Mouse (Mus musculus): ENCODE results near the gene Pnpo. TPM values are rescaled to one million over a fixed set of nuclear protein-coding genes. Genes with fewer than 3 reads are reported as not detected.

The Pnpo gene
- total and polyA plus RNA-seq, 2 experiments from 2014 or later = 26.9 to 37.4 TPM

GRCm38 (mm10) chr11:96947849-96948248, 4.1 kb upstream of the Pnpo start:
- Histone ChIP-seq H3K4me2 (ENCODE audit: low read depth, low read length, poor library complexity, severe bottlenecking) (no peak overlapping the region), H3K4me3 (ENCODE audit: low read depth, low read length) (no peak overlapping the region), H3K36me3 (ENCODE audit: insufficient read depth, low read length) (peaks cover 14% of the 10 kb centered on the region), H3K4me1 (ENCODE audit: insufficient read depth, low read length) (no peaks in the 10 kb centered on the region), H3K9ac (replicated peaks; ENCODE audit: low read length, poor library complexity, severe bottlenecking) (no peak overlapping the region), H3K27ac (ENCODE audit: low read depth, low read length) (no peak overlapping the region), H3K27me3 (ENCODE audit: insufficient read depth, low read length) (no peaks in the 10 kb centered on the region), H3K9me3 (ENCODE audit: low read length) (no peaks in the 10 kb centered on the region)
- no peak for ATAC-seq (ENCODE audit: low FRiP score)
- 95% methylated on average over 4 of the region's 4 CpGs for WGBS
- DNase-seq (ENCODE audit: low spot score) = no peak
- TF ChIP-seq CTCF (IDR thresholded peaks at IDR 0.05) = no peak

DNA sequence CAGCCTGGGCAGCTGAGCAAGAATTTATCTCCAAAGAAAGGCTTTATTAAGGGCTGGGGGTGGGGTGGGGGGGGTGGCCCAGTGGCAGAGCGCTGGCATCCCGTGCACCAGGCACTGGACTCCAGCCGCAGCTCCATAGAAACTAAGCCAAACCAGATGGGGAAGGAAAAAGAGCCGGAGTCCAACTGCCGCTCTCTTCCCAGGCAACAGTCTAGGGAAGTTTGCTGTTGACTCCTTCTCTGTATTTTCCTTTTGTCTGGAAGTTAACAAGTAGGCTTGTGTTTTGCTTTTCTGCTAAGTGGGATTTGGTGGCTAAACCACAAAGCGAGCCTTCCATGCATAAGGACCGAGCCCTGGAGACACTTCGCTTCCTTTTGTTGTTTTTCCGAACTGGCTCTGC, 2.7 kb upstream of the Pnpo start:
- H3K4me3 ChIP-seq (ENCODE audit: low read depth, low read length) = no peak overlapping the region
- peak; percentile 68 for DNase-seq (ENCODE audit: low spot score)
- H3K27ac ChIP-seq (ENCODE audit: low read depth, low read length) = 0 out of 2 replicates have a peak overlapping the region, but pooled peaks have one; percentile 32
- 60% methylated on average over 9 of the region's 9 CpGs for WGBS
- 0 out of 2 replicates have a peak, but pooled peaks cover 6% of the 10 kb centered on the region for H3K36me3 ChIP-seq (ENCODE audit: insufficient read depth, low read length)
- no peak overlapping the region for H3K4me2 ChIP-seq (ENCODE audit: low read depth, low read length, poor library complexity, severe bottlenecking)
- H3K9ac ChIP-seq (replicated peaks; ENCODE audit: low read length, poor library complexity, severe bottlenecking) = no peak overlapping the region; the same call in 1 of the 2 replicates
- ATAC-seq (ENCODE audit: low FRiP score) = no peak
- no peaks in the 10 kb centered on the region for H3K4me1 ChIP-seq (ENCODE audit: insufficient read depth, low read length)
- H3K9me3 ChIP-seq (ENCODE audit: low read length) = no peaks in the 10 kb centered on the region
- TF ChIP-seq CTCF (IDR thresholded peaks at IDR 0.05) = no peak
- H3K27me3 ChIP-seq (ENCODE audit: insufficient read depth, low read length) = no peaks in the 10 kb centered on the region

GRCm38 (mm10) chr11:96944844-96945580, 1.2 kb upstream of the Pnpo start:
- Histone ChIP-seq H3K27ac (ENCODE audit: low read depth, low read length) (no peak overlapping the region), H3K4me3 (ENCODE audit: low read depth, low read length) (peak overlapping the region; percentile 47; the same call in 1 of the 2 replicates), H3K36me3 (ENCODE audit: insufficient read depth, low read length) (peaks cover 9% of the 10 kb centered on the region; the same call in 1 of the 2 replicates), H3K4me1 (ENCODE audit: insufficient read depth, low read length) (no peaks in the 10 kb centered on the region), H3K9ac (replicated peaks; ENCODE audit: low read length, poor library complexity, severe bottlenecking) (peak overlapping the region; percentile 37; the same call in 1 of the 2 replicates), H3K27me3 (ENCODE audit: insufficient read depth, low read length) (no peaks in the 10 kb centered on the region), H3K9me3 (ENCODE audit: low read length) (no peaks in the 10 kb centered on the region), H3K4me2 (ENCODE audit: low read depth, low read length, poor library complexity, severe bottlenecking) (peak overlapping the region; percentile 66)
- 84% methylated on average over 14 of the region's 14 CpGs for WGBS
- no peak for DNase-seq (ENCODE audit: low spot score)
- no peak for TF ChIP-seq CTCF (IDR thresholded peaks at IDR 0.05)
- no peak for ATAC-seq (ENCODE audit: low FRiP score)

- peaks cover 11% of the 10 kb centered on the region for H3K36me3 ChIP-seq (ENCODE audit: insufficient read depth, low read length)
- no peaks in the 10 kb centered on the region for H3K9me3 ChIP-seq (ENCODE audit: low read length)
- WGBS = 79% methylated on average over 6 of the region's 6 CpGs
- H3K4me1 ChIP-seq (ENCODE audit: insufficient read depth, low read length) = no peaks in the 10 kb centered on the region
- H3K4me2 ChIP-seq (ENCODE audit: low read depth, low read length, poor library complexity, severe bottlenecking) = no peak overlapping the region
- no peaks in the 10 kb centered on the region for H3K27me3 ChIP-seq (ENCODE audit: insufficient read depth, low read length)
- H3K4me3 ChIP-seq (ENCODE audit: low read depth, low read length) = no peak overlapping the region
- H3K27ac ChIP-seq (ENCODE audit: low read depth, low read length) = no peak overlapping the region
- H3K9ac ChIP-seq (replicated peaks; ENCODE audit: low read length, poor library complexity, severe bottlenecking) = no peak overlapping the region
- TF ChIP-seq CTCF (IDR thresholded peaks at IDR 0.05) = no peak
- ATAC-seq (ENCODE audit: low FRiP score) (no peak), DNase-seq (ENCODE audit: low spot score) (no peak)
Measured at GRCm38 (mm10) chr11:96941989-96942590, 1.7 kb downstream of the Pnpo start.

GRCm38 (mm10) chr11:96940578-96941465, 3.0 kb downstream of the Pnpo start:
- no peak for DNase-seq (ENCODE audit: low spot score)

More at GRCm38 (mm10) chr11:96940578-96941465, 3.0 kb downstream of the Pnpo start:
- ATAC-seq (ENCODE audit: low FRiP score) = no peak
- no peak overlapping the region for H3K9ac ChIP-seq (replicated peaks; ENCODE audit: low read length, poor library complexity, severe bottlenecking)
- no peak overlapping the region for H3K27ac ChIP-seq (ENCODE audit: low read depth, low read length)
- H3K4me2 ChIP-seq (ENCODE audit: low read depth, low read length, poor library complexity, severe bottlenecking) = no peak overlapping the region
- 78% methylated on average over 16 of the region's 16 CpGs for WGBS
- no peak for TF ChIP-seq CTCF (IDR thresholded peaks at IDR 0.05)
- peaks cover 11% of the 10 kb centered on the region for H3K36me3 ChIP-seq (ENCODE audit: insufficient read depth, low read length)
- no peaks in the 10 kb centered on the region for H3K4me1 ChIP-seq (ENCODE audit: insufficient read depth, low read length)
- H3K4me3 ChIP-seq (ENCODE audit: low read depth, low read length) = no peak overlapping the region
- no peaks in the 10 kb centered on the region for H3K9me3 ChIP-seq (ENCODE audit: low read length)
- no peaks in the 10 kb centered on the region for H3K27me3 ChIP-seq (ENCODE audit: insufficient read depth, low read length)

Measured in midbrain, postnatal 0 days (tissue).